Mouse (Mus musculus) left cerebral cortex, adult 2 months (tissue): ENCODE data around the gene Sorbs1. TPM values are rescaled to one million over a fixed set of nuclear protein-coding genes. Genes with fewer than 3 reads are reported as not detected.

ENCODE experiments used
- DNase-seq, 2 experiments: peaks; one replicate each; pipeline ENCODE4 v3.0.0; 2021 to 2022; ENCODE audit warnings: low spot score in 2 of 2, mixed read lengths in 1 of 2; ENCODE audit errors: extremely low spot score in 1 of 2
- H3K27ac ChIP-seq: fragments of 200-600 bp; 2 replicates; pipeline ENCODE4 v1.8.1; 2022
- H3K4me3 ChIP-seq: fragments of 200-600 bp; 2 replicates; pipeline ENCODE4 v1.8.1; 2022
- CTCF ChIP-seq: fragments of 200-600 bp; IDR thresholded peaks from 2 replicates; pipeline ENCODE4 v1.8.1; 2022; ENCODE audit warnings: antibody characterized with exemption, mild to moderate bottlenecking, moderate library complexity
- intact Hi-C: fragments of 180-260 bp; cut with DNase I; formaldehyde crosslinking; loops from one replicate; pipeline ENCODE4 v1.15.1; 2025
- total RNA-seq, 2 experiments: library from RNA; stranded (reverse); gene quantifications; 2 replicates each; pipeline ENCODE4 v1.2.3; 2021

The Sorbs1 gene
- total RNA-seq, 2 experiments from 2014 or later, result 160 to 161 TPM

GRCm38 (mm10) chr19:40271308-40271892 is 242.2 kb downstream of the Sorbs1 start, which contains the start of gene Pdlim1:
Gene Pdlim1 (minus strand): TSS chr19:40271842.
- DNase-seq, result peak in 1 of 2 experiments; percentile 31
- Histone ChIP-seq H3K27ac (peak within 1 kb of the TSS; percentile 19; the same call in 1 of the 2 replicates), H3K4me3 (peak within 1 kb of the TSS; percentile 55)
- TF ChIP-seq CTCF, result no peak
- intact Hi-C loops, result no loop called here

GRCm38 (mm10) chr19:40270351-40271307 is 242.9 kb downstream of the Sorbs1 start:
- intact Hi-C loops, result no loop called here
- peak overlapping the region; percentile 55 for H3K4me3 ChIP-seq
- DNase-seq, result no peak

GRCm38 (mm10) chr19:40269526-40269925 is 244.1 kb downstream of the Sorbs1 start:
- intact Hi-C loops, result no loop called here
- TF ChIP-seq CTCF, result no peak
- DNase-seq, result no peak
- no peak overlapping the region for H3K4me3 ChIP-seq
- no peak overlapping the region for H3K27ac ChIP-seq

More at GRCm38 (mm10) chr19:40270351-40271307, 242.9 kb downstream of the Sorbs1 start:
- TF ChIP-seq CTCF, result no peak
- H3K27ac ChIP-seq, result peak overlapping the region; percentile 19; the same call in 1 of the 2 replicates

DNA sequence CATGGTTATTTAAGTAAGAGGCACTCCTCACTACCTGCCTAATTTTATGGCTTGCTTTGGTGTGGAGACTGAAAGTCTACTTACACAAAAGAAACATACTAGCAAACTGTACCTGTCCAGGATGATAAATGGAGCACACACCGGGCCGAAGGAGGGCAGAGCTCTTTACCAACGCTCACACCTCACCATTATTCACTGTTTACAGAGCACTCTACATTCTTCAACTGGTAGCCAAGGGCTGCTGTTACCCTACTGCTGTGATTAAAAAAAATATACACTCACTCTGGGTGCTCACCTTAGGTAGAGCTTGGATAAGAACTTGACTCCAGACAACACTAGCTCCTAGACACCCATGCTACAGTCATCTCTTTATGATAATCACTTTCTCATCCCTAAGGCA is 245.1 kb downstream of the Sorbs1 start:
- Histone ChIP-seq H3K4me3 (no peak overlapping the region), H3K27ac (no peak overlapping the region)
- intact Hi-C loops, result no loop called here
- no peak for DNase-seq
- TF ChIP-seq CTCF, result no peak

DNA sequence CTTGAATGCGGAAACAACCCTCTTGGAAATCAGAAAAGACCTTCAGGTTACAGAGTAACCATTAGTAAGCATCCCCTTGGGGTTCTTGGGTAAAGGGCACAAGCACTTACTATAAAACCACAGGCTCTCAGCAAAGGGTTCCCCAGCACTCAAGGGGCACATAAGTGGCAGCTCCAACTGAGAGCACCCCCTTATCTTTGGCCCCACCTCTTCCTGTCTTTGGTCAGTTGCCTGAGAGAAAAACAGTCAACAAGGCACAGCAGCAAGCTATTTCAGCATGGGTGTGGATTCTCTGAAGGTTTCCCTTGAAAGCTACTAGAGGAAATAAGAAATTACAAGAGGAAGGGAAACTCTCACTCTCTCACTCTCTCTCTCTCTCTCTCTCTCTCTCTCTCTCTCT is 246.2 kb downstream of the Sorbs1 start:
- Histone ChIP-seq H3K4me3 (no peak overlapping the region), H3K27ac (no peak overlapping the region)
- intact Hi-C loops, result no loop called here
- no peak for TF ChIP-seq CTCF
- no peak for DNase-seq

- no peak for DNase-seq
- TF ChIP-seq CTCF, result no peak
- H3K27ac ChIP-seq, result no peak overlapping the region
- intact Hi-C loops, result no loop called here
- H3K4me3 ChIP-seq, result no peak overlapping the region
Measured at GRCm38 (mm10) chr19:40259485-40259884, 254.1 kb downstream of the Sorbs1 start.

DNA sequence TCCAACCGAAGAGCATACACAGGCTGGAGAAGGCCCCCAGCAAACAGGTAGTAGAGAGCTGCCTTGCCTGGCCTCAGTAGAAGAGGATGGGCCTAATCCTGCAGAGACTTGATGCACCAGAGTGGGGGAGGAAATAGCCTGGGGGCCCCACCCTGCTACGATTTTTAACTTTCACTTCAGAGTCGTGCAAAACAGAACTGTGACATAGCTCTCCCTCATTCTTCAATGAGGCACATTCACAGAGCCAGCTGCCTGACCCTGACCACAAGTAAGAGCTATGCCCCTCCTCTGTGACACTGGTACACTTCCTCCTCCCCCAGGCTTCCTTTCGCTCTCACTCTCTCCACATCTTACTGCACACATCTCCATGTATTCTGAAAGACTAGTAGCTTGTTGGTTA is 256.2 kb downstream of the Sorbs1 start:
- no peak for DNase-seq
- intact Hi-C loops, result no loop called here
- TF ChIP-seq CTCF, result no peak

GRCm38 (mm10) chr19:40256376-40257050 is 257.1 kb downstream of the Sorbs1 start:
- Histone ChIP-seq H3K4me3 (no peak overlapping the region), H3K27ac (no peak overlapping the region)
- DNase-seq, result no peak
- intact Hi-C loops, result no loop called here
- TF ChIP-seq CTCF, result no peak

More for the DNA sequence above, 256.2 kb downstream of the Sorbs1 start:
- no peak overlapping the region for H3K27ac ChIP-seq
- H3K4me3 ChIP-seq, result no peak overlapping the region

DNA sequence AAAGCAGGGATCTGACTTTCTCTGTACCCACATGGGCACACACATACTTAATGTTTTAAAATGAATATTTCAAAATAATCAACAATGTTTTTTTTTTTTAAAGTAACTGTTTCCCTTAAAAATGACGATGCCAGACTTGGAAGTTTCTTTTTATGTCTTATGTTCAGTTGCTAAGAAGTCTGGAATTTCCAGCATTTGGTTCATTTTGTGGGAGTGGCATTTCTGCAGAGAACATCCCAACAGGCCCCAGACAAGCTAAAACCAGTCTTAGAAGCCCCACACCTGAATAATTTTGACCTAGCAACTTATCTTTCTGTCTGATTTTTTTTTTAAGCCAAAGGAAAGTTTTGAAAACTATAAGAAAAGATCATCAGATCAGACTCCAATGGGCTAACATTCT is 258.0 kb downstream of the Sorbs1 start:
- no peak overlapping the region for H3K4me3 ChIP-seq
- no peak for TF ChIP-seq CTCF
- intact Hi-C loops, result no loop called here
- no peak overlapping the region for H3K27ac ChIP-seq
- DNase-seq, result no peak

GRCm38 (mm10) chr19:40254741-40255140 is 258.8 kb downstream of the Sorbs1 start:
- no peak for DNase-seq
- H3K4me3 ChIP-seq, result no peak overlapping the region
- no peak for TF ChIP-seq CTCF
- H3K27ac ChIP-seq, result no peak overlapping the region
- intact Hi-C loops, result no loop called here

GRCm38 (mm10) chr19:40253768-40254167 is 259.8 kb downstream of the Sorbs1 start:
- TF ChIP-seq CTCF, result no peak
- no peak for DNase-seq
- Histone ChIP-seq H3K27ac (no peak overlapping the region), H3K4me3 (no peak overlapping the region)
- intact Hi-C loops, result no loop called here

DNA sequence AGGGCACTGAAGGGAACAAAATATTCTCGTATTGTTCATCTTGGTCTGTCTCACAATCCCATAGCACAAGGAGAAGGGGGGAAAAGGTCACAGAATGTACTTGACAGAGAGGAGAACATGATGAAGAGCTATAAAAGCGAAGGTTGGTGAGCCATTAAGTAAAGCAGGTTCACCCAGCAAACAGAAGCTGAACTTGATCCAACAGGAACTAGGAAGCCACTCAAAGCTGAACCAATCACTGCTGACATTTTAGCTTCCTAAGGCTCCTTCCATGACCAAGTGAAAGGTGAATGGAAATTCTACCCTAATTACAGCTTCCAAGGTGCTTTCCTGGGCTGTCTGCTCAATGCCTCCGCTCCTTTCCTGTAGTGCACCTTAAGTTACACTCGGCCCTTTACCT is 262.5 kb downstream of the Sorbs1 start:
- H3K4me3 ChIP-seq, result no peak overlapping the region
- no peak overlapping the region for H3K27ac ChIP-seq
- TF ChIP-seq CTCF, result no peak
- intact Hi-C loops, result no loop called here
- no peak for DNase-seq
